Mouse (Mus musculus): ENCODE data around the gene C3ar1.

- TF ChIP-seq CTCF (conservative IDR thresholded peaks at IDR 0.05; ENCODE audit: low read length) (peak; percentile 77), NANOG (IDR thresholded peaks at IDR 0.05; ENCODE audit: borderline replicate concordance, low read length) (no peak)
These were observed 27.9 kb downstream of the C3ar1 start for GRCm38 (mm10) chr6:122828086-122828485.

All from E14TG2a.4 (cell line).